22 mouse cellular contexts compared by ENCODE assay signal in genomic region chr5:23677072-23677453, GRCm38 (mm10).
"Had no signal": no experiment of that assay in that cellular context is flagged by ENCODE, and none has a peak within 500 bp of the region (broad histone marks: within the 10 kb centered on the region; RNA-seq: fewer than 3 reads in every experiment).

No protein-coding gene starts in this region.

- H3K9ac ChIP-seq: liver, embryonic 12.5 days; liver, embryonic 15.5 days; stomach, embryonic 15.5 days had no signal

- ATAC-seq: inflammation-experienced regulatory T-cells, adult 6 months; liver, embryonic 12.5 days had no signal

- H3K9me3 ChIP-seq: limb, embryonic 10.5 days; limb, embryonic 13.5 days; liver, embryonic 12.5 days; liver, embryonic 15.5 days; lung, embryonic 15.5 days; midbrain, embryonic 12.5 days; midbrain, embryonic 15.5 days; neural tube, embryonic 12.5 days; neural tube, embryonic 15.5 days; stomach, embryonic 15.5 days had no signal

- DNase-seq: kidney, adult 2 months; kidney, postnatal 36 days; liver; lung, adult 18-20 months; lung, postnatal 10 days; lung, postnatal 4 days; retina, postnatal 1 day; right cerebral cortex, postnatal 25 days; spleen, adult 18-20 months; thymus, postnatal 25 days had no signal

- H3K36me3 ChIP-seq: limb, embryonic 10.5 days; limb, embryonic 13.5 days; liver, embryonic 12.5 days; liver, embryonic 15.5 days; lung, embryonic 15.5 days; midbrain, embryonic 12.5 days; midbrain, embryonic 15.5 days; neural tube, embryonic 12.5 days; neural tube, embryonic 15.5 days; stomach, embryonic 15.5 days had no signal

- H3K27ac ChIP-seq: kidney, postnatal 0 days; limb, embryonic 13.5 days; liver, embryonic 12.5 days; liver, embryonic 15.5 days; lung, embryonic 15.5 days; neural tube, embryonic 12.5 days; stomach, embryonic 15.5 days had no signal

- H3K27me3 ChIP-seq: limb, embryonic 13.5 days; lung, embryonic 15.5 days; midbrain, embryonic 12.5 days; midbrain, embryonic 15.5 days; neural tube, embryonic 12.5 days; neural tube, embryonic 15.5 days; stomach, embryonic 15.5 days had no signal
